Mouse (Mus musculus): ENCODE measurements around the gene Ccdc65. TPM values are rescaled to one million over a fixed set of nuclear protein-coding genes. Genes with fewer than 3 reads are reported as not detected.
"Not testable (repeated sequence)": the region's sequence is repeated elsewhere in the genome, so short reads cannot be mapped to it uniquely, and the experiment has no call there.

Gene Ccdc65
- polyA plus RNA-seq, 1 experiment from 2014 or later, result 0.80 TPM

- no peak for DNase-seq (ENCODE audit: low spot score)
- Histone ChIP-seq H3K4me3 (no peak overlapping the region), H3K36me3 (replicated peaks) (peaks cover 4% of the 10 kb centered on the region; the same call in 1 of the 2 replicates), H3K27me3 (replicated peaks; ENCODE audit: low read depth, poor library complexity, severe bottlenecking) (peaks cover 8% of the 10 kb centered on the region), H3K9me3 (no peaks in the 10 kb centered on the region), H3K4me1 (peaks cover 56% of the 10 kb centered on the region), H3K27ac (replicated peaks) (no peak overlapping the region)
- 79% methylated on average over 7 of the region's 7 CpGs for WGBS
Measured at GRCm38 (mm10) chr15:98729791-98730545, 22.0 kb downstream of the Ccdc65 start.

DNA sequence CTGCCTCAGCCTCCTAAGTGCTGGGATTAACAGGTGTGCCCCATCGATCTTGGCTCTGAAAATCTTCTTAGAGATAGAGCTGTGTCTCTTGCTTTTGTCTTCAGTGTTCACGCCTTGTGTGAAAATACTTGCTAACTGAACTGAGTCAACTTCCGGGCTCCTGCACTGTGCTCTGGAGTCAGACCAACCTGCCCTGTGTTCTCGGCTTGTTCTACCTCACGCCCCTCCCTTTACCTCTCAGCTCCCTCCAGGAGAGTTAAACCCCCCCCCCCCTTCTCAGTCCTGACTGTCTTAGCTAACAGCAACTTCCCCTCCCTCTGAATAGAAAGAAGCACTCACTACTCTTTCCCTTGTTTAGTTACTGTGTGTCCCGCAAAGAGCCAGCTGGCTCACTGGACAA lies 22.8 kb downstream of the Ccdc65 start:
- peaks cover 56% of the 10 kb centered on the region for H3K4me1 ChIP-seq
- no peak for DNase-seq (ENCODE audit: low spot score)
- no peaks in the 10 kb centered on the region for H3K9me3 ChIP-seq
- H3K27me3 ChIP-seq (replicated peaks; ENCODE audit: low read depth, poor library complexity, severe bottlenecking), result peaks cover 8% of the 10 kb centered on the region
- WGBS, result 87% methylated on average over 6 of the region's 6 CpGs
- H3K27ac ChIP-seq (replicated peaks), result no peak overlapping the region
- no peak overlapping the region for H3K4me3 ChIP-seq
- H3K36me3 ChIP-seq (replicated peaks), result peaks cover 12% of the 10 kb centered on the region

DNA sequence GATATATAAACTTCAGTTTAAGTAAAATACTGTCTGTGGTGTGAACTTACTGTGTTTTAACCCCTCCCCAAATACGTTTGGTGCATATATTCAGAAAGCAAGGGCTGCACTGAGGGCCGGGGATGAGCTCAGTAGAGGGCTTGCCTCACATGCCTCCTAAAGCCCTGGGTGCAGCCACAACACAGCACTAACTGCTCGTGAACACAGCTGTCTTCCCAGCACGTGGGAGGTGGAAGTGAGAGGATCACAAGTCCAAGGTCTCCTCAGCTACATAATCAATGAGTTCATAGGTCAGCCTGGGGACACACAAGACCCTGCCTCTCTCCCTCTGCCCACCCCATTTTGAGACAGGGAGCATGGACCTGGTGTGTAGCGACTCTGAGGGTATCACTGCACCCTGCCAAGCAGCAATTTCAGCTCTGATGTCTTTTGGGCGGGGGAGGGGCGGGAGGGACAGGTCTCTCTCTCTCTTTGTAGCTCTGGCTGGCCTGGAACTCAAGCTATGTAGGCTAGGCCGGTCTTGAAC lies 24.1 kb downstream of the Ccdc65 start:
- no peaks in the 10 kb centered on the region for H3K9me3 ChIP-seq
- H3K27me3 ChIP-seq (replicated peaks; ENCODE audit: low read depth, poor library complexity, severe bottlenecking), result no peaks in the 10 kb centered on the region
- H3K36me3 ChIP-seq (replicated peaks), result peaks cover 25% of the 10 kb centered on the region
- no peak for DNase-seq (ENCODE audit: low spot score)
- peaks cover 46% of the 10 kb centered on the region for H3K4me1 ChIP-seq
- WGBS, result 66% methylated on average over 8 of the region's 8 CpGs
- H3K4me3 ChIP-seq, result no peak overlapping the region
- H3K27ac ChIP-seq (replicated peaks), result no peak overlapping the region

GRCm38 (mm10) chr15:98733370-98733769 lies 25.4 kb downstream of the Ccdc65 start:
- H3K9me3 ChIP-seq, result no peaks in the 10 kb centered on the region
- peaks cover 33% of the 10 kb centered on the region for H3K4me1 ChIP-seq
- WGBS, result 82% methylated on average over 6 of the region's 6 CpGs
- no peaks in the 10 kb centered on the region for H3K27me3 ChIP-seq (replicated peaks; ENCODE audit: low read depth, poor library complexity, severe bottlenecking)
- no peak for DNase-seq (ENCODE audit: low spot score)
- no peak overlapping the region for H3K4me3 ChIP-seq
- H3K36me3 ChIP-seq (replicated peaks), result peaks cover 38% of the 10 kb centered on the region
- H3K27ac ChIP-seq (replicated peaks), result no peak overlapping the region

GRCm38 (mm10) chr15:98733976-98734566 lies 26.1 kb downstream of the Ccdc65 start:
- no peaks in the 10 kb centered on the region for H3K27me3 ChIP-seq (replicated peaks; ENCODE audit: low read depth, poor library complexity, severe bottlenecking)
- no peaks in the 10 kb centered on the region for H3K9me3 ChIP-seq
- H3K4me1 ChIP-seq, result peaks cover 26% of the 10 kb centered on the region
- H3K4me3 ChIP-seq, result no peak overlapping the region
- DNase-seq (ENCODE audit: low spot score), result no peak
- no peak overlapping the region for H3K27ac ChIP-seq (replicated peaks)
- 84% methylated on average over 5 of the region's 5 CpGs for WGBS
- H3K36me3 ChIP-seq (replicated peaks), result peaks cover 45% of the 10 kb centered on the region

DNA sequence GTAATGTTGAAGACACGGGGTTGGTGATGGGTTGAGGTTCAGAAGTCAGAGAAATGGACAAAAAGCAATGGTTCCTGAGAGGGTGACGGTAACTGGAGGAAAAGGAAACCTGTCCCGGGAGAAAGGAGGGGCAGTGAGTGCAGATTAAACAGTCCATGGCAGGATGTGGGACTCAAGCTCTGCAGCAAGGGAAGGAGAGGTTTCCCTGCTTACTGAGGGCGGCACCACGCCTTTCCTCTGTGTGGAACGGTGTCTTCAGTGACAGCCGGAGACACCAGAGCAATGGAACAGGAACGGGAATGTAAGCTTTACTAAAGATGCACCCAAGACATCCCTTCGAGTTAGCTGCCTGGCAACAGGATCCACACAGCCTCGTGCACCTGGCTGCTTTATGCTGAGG lies 28.5 kb downstream of the Ccdc65 start:
- no peak for DNase-seq (ENCODE audit: low spot score)
- H3K27ac ChIP-seq (replicated peaks), result no peak overlapping the region
- no peaks in the 10 kb centered on the region for H3K27me3 ChIP-seq (replicated peaks; ENCODE audit: low read depth, poor library complexity, severe bottlenecking)
- 93% methylated on average over 10 of the region's 10 CpGs for WGBS
- H3K4me1 ChIP-seq, result peaks cover 19% of the 10 kb centered on the region
- no peaks in the 10 kb centered on the region for H3K9me3 ChIP-seq
- peaks cover 69% of the 10 kb centered on the region for H3K36me3 ChIP-seq (replicated peaks)
- no peak overlapping the region for H3K4me3 ChIP-seq

DNA sequence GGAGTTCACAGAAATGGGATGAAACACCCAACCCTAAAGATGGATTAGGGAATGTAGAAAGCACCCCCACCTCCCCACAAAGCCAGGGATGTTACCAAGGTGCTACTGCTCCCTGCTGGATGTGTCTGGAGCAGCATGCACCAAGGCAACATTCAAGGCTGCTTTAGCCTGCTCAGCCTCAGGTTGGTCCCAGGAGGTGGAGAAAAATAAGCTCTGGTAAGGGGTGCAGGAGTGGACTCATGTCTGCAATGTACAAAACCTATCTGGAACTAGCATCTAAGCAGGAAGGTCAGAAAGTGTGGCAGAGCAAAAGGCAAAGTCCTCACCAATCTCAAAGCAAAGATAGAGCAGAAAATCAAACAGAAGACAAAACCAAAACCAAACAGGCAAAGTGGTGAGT lies 29.9 kb downstream of the Ccdc65 start:
- no peaks in the 10 kb centered on the region for H3K9me3 ChIP-seq
- no peak for DNase-seq (ENCODE audit: low spot score)
- H3K4me3 ChIP-seq, result no peak overlapping the region
- H3K36me3 ChIP-seq (replicated peaks), result peaks cover 83% of the 10 kb centered on the region
- H3K4me1 ChIP-seq, result peaks cover 9% of the 10 kb centered on the region
- H3K27me3 ChIP-seq (replicated peaks; ENCODE audit: low read depth, poor library complexity, severe bottlenecking), result no peaks in the 10 kb centered on the region
- H3K27ac ChIP-seq (replicated peaks), result no peak overlapping the region

DNA sequence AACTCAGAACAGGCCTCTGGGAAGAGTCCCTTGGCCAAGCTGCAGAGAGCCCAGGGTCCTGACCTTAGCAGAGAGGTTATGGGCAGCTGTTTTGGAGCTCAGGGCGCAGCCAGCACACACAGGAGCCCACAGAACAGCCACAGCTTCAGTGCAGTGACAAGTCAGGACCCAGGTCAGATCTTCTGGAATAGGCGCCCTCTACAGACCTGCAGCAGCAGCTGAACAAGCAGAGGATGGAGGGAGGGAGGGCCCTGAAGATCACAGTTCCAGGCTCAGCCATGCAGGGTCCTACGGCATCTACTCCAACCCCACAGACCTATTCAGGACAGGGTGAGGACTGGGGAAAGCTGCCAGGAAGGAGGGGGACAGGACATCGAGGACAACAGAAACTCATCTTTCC lies 30.8 kb downstream of the Ccdc65 start:
- H3K4me3 ChIP-seq, result no peak overlapping the region
- peaks cover 92% of the 10 kb centered on the region for H3K36me3 ChIP-seq (replicated peaks)
- no peak for DNase-seq (ENCODE audit: low spot score)
- peaks cover 4% of the 10 kb centered on the region for H3K4me1 ChIP-seq
- H3K9me3 ChIP-seq, result no peaks in the 10 kb centered on the region
- H3K27ac ChIP-seq (replicated peaks), result no peak overlapping the region
- H3K27me3 ChIP-seq (replicated peaks; ENCODE audit: low read depth, poor library complexity, severe bottlenecking), result no peaks in the 10 kb centered on the region
- 66% methylated on average over 4 of the region's 4 CpGs for WGBS

DNA sequence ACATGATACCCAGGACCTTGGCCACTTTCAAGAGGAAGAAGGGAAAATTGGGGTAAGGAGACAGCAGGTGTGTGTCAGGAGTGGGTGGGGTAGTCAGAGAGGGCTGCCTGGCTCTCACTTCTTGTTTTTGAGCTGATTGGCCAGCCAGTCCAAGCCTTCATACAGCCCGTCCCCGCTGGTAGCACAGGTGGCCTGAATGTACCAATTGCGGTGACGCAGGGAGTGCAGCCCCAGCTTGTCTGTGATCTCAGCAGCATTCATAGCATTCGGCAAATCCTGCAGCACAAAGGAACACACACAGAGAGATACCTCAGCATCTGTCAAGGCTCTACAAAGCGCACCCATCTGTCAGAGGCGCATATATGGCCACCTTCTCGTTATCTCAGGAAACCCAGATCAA lies 32.2 kb downstream of the Ccdc65 start:
- H3K27me3 ChIP-seq (replicated peaks; ENCODE audit: low read depth, poor library complexity, severe bottlenecking), result no peaks in the 10 kb centered on the region
- DNase-seq (ENCODE audit: low spot score), result no peak
- no peak overlapping the region for H3K27ac ChIP-seq (replicated peaks)
- peaks cover 98% of the 10 kb centered on the region for H3K36me3 ChIP-seq (replicated peaks)
- no peak overlapping the region for H3K4me3 ChIP-seq
- no peaks in the 10 kb centered on the region for H3K9me3 ChIP-seq
- whole genome bisulfite sequencing, result 92% methylated on average over 8 of the region's 8 CpGs
- no peaks in the 10 kb centered on the region; the same call in 1 of the 2 replicates for H3K4me1 ChIP-seq

DNA sequence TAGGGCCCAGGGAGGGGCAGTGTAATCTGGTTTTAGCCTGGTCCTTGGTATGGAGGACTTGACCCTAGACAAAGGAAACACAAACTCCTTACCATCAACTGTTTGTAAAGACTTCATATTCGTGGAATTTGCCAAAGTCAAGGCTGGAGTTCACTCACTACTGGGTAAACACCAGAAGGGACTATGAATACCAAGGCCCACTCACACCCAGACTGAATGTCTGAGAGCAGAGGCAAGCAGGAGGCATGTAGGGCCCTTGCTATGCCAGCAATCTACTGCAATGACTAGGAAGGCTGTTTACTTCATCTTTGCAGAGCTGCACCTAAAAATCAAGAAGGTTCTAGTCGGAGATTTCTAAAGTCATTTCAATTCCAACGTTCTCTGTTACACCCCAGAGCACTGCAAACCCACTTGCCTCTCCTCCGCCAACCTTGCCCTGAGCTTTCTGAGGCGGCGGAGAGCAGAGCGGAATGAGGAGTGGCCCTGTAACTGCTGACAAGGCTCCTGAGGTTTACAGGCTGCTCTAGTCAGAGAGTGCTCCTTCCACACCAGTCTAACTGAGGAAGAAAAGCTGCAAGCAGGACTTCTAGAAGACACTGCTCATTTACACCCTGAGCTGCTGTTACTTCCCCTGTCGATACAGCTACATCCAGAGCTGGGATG lies 34.9 kb downstream of the Ccdc65 start:
- Histone ChIP-seq H3K27me3 (replicated peaks; ENCODE audit: low read depth, poor library complexity, severe bottlenecking) (no peaks in the 10 kb centered on the region), H3K36me3 (replicated peaks) (peaks cover 82% of the 10 kb centered on the region), H3K9me3 (no peaks in the 10 kb centered on the region), H3K4me3 (no peak overlapping the region), H3K27ac (replicated peaks) (no peak overlapping the region), H3K4me1 (no peaks in the 10 kb centered on the region; the same call in 1 of the 2 replicates)
- WGBS, result 86% methylated on average over 8 of the region's 8 CpGs
- no peak for DNase-seq (ENCODE audit: low spot score)

DNA sequence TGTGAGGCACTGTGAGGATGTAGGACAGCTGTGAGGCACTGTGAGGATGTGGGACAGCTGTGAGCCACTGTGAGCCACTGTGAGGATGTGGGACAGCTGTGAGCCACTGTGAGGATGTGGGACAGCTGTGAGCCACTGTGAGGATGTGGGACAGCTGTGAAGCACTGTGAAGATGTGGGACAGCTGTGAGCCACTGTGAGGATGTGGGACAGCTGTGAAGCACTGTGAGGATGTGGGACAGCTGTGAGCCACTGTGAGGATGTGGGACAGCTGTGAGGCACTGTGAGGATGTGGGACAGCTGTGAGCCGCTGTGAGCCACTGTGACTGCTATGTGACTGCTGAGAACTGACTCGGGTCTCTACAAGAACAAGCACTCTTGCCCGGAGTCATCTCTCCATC lies 35.9 kb downstream of the Ccdc65 start:
- peaks cover 73% of the 10 kb centered on the region for H3K36me3 ChIP-seq (replicated peaks)
- not testable (repeated sequence) for DNase-seq (ENCODE audit: low spot score)
- 93% methylated on average over 3 of the region's 3 CpGs for WGBS

GRCm38 (mm10) chr15:98746344-98746965 lies 38.4 kb downstream of the Ccdc65 start:
- no peaks in the 10 kb centered on the region for H3K9me3 ChIP-seq

More for the DNA sequence above, 35.9 kb downstream of the Ccdc65 start:
- not testable (repeated sequence) for H3K4me3 ChIP-seq; H3K4me1 ChIP-seq; H3K9me3 ChIP-seq; H3K27me3 ChIP-seq (replicated peaks; ENCODE audit: low read depth, poor library complexity, severe bottlenecking); H3K27ac ChIP-seq (replicated peaks)

More at GRCm38 (mm10) chr15:98746344-98746965, 38.4 kb downstream of the Ccdc65 start:
- WGBS, result 90% methylated on average over 10 of the region's 10 CpGs
- H3K27ac ChIP-seq (replicated peaks), result no peak overlapping the region
- no peaks in the 10 kb centered on the region for H3K27me3 ChIP-seq (replicated peaks; ENCODE audit: low read depth, poor library complexity, severe bottlenecking)
- peaks cover 68% of the 10 kb centered on the region for H3K36me3 ChIP-seq (replicated peaks)
- H3K4me3 ChIP-seq, result no peak overlapping the region
- H3K4me1 ChIP-seq, result no peaks in the 10 kb centered on the region
- DNase-seq (ENCODE audit: low spot score), result no peak
